Mouse (Mus musculus) heart, postnatal 0 days (tissue): ENCODE measurements at regions not wholly inside any gene's neighbourhood (a gene's known extent, or its start where the extent isn't known, plus 50 kb on each side); places are given as distances from the start of the nearest gene placed in this dataset.

Experiments used
- CTCF ChIP-seq: IDR thresholded peaks from 2 replicates; pipeline ENCODE4 v1.5.1; 2016; ENCODE audit warnings: antibody characterized with exemption, control low read depth, low read depth
- EP300 ChIP-seq: IDR thresholded peaks from 2 replicates; pipeline ENCODE4 v1.6.1; 2016; ENCODE audit warnings: antibody characterized with exemption, low read depth

DNA sequence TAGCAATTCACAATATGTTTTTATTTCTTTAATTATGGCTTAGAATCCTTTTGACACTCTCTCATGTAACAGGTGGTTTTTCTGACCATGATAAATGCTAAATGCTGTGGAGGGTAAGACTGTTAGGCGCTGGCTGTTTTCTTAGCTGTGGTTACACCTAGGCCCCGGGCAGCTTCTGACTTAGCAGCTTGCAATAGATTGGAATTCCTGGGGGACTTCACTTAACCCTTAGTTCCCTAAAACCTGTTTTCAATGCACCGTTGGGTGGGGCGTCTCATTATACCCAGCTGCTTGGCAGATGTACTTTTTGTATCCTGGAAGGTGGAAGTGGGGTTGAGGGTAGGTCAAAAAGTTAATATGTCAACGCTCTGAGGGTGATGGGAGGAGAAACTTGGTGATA, 704.2 kb upstream of the Car8 start:
- TF ChIP-seq EP300, result no peak
- no peak for TF ChIP-seq CTCF
